Mouse (Mus musculus) thymus, adult 2 months (tissue): ENCODE results near the gene Slc20a1.

Source experiments
- CTCF ChIP-seq: fragments of 200-500 bp; IDR thresholded peaks from 2 replicates; pipeline ENCODE4 v1.5.1; 2012; ENCODE audit warnings: mild to moderate bottlenecking, control low read depth, low read length, moderate library complexity, borderline replicate concordance; ENCODE audit not compliant: control insufficient read depth, poor library complexity, insufficient read depth; ENCODE audit errors: extremely low read depth
- POLR2A ChIP-seq: fragments of 200-500 bp; IDR thresholded peaks from 2 replicates; pipeline ENCODE4 v1.6.1; 2012; ENCODE audit warnings: mild to moderate bottlenecking, low read length, control low read depth, moderate library complexity; ENCODE audit not compliant: control insufficient read depth, poor library complexity, insufficient read depth; ENCODE audit errors: extremely low read depth

DNA sequence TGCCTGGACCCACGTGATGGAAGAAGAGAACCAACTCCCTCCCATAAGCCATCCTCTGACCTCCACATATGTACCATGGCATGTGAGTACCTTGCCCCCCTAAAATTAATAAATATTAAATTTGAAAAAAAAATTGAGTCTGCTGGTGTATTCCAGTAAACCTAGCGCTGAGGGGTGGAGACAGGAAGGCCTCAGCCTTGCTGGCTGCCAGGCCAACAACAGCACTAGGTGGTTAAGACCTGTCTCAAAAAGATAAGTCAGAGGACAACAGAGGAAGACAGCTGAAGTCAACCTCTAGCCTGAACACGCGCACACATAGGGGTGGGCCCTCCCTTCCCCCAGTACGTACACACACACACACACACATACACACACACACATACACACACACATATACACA is 16.2 kb downstream of the Slc20a1 start:
- no peak for TF ChIP-seq CTCF
- TF ChIP-seq POLR2A = no peak
